Mouse (Mus musculus): ENCODE measurements around the gene Amigo2.

DNA sequence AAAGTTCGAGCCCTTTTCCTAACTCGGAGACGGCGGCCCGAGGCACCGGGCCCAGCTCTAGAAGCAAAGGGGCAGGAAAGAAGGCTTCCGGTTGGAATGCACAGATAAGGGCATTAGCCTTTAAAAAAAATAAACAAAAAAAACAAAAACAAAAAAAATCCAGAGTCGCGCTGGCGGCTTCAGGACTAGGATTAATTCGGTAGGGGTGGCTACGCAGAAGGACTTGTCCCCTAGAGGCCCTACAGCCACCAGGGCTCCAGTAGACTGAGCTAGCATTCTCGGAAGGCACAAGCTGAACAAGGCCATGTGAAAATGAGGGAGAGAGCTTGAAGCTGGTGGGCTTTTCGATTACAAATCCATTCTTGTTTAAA is 689 bp upstream of the Amigo2 start:
- TF ChIP-seq CTCF (IDR thresholded peaks at IDR 0.05; ENCODE audit: control insufficient read depth, insufficient read depth, low read length) (no peak), POLR2A (IDR thresholded peaks at IDR 0.05; ENCODE audit: borderline replicate concordance, control insufficient read depth, low read depth, low read length) (no peak)
